Mouse (Mus musculus) heart, adult 2 months (tissue): ENCODE results near the gene Izumo4. TPM values are rescaled to one million over a fixed set of nuclear protein-coding genes. Genes with fewer than 3 reads are reported as not detected.

Source experiments
- DNase-seq, 2 experiments: peaks; one replicate each; pipeline ENCODE4 v3.0.0; 2021
- H3K27ac ChIP-seq: fragments of 200-600 bp; 2 replicates; pipeline ENCODE4 v1.8.1; 2022
- H3K27me3 ChIP-seq: fragments of 200-500 bp; 2 replicates; pipeline ENCODE4 v1.6.1; 2012; ENCODE audit warnings: mild to moderate bottlenecking, low read length, inconsistent platforms, mixed read lengths; ENCODE audit not compliant: control insufficient read depth, insufficient read depth
- H3K36me3 ChIP-seq: fragments of 200-500 bp; 2 replicates; pipeline ENCODE4 v1.6.1; 2012; ENCODE audit warnings: low read length, inconsistent platforms; ENCODE audit not compliant: control insufficient read depth, insufficient read depth
- H3K4me1 ChIP-seq: fragments of 200-500 bp; 2 replicates; pipeline ENCODE4 v1.6.1; 2011; ENCODE audit warnings: low read length; ENCODE audit not compliant: control insufficient read depth, insufficient read depth
- H3K4me3 ChIP-seq: fragments of 200-600 bp; 2 replicates; pipeline ENCODE4 v1.8.1; 2022
- H3K79me2 ChIP-seq: fragments of 200-500 bp; replicated peaks from 2 replicates; pipeline ENCODE4 v1.6.1; 2012; ENCODE audit warnings: mild to moderate bottlenecking, inconsistent platforms, low read length, moderate library complexity, mixed read lengths; ENCODE audit not compliant: control insufficient read depth, insufficient read depth
- H3K9ac ChIP-seq: fragments of 200-500 bp; 2 replicates; pipeline ENCODE4 v1.6.1; 2012; ENCODE audit warnings: low read depth, mild to moderate bottlenecking, control low read depth, inconsistent platforms, low read length, mixed read lengths
- CTCF ChIP-seq: fragments of 200-600 bp; IDR thresholded peaks from 2 replicates; pipeline ENCODE4 v1.8.1; 2022; ENCODE audit warnings: antibody characterized with exemption, mild to moderate bottlenecking, moderate library complexity
- EP300 ChIP-seq: fragments of 200-500 bp; IDR thresholded peaks from 2 replicates; pipeline ENCODE4 v1.6.1; 2011; ENCODE audit warnings: low read depth, low read length, control low read depth; ENCODE audit not compliant: insufficient read depth
- POLR2A ChIP-seq: fragments of 200-500 bp; IDR thresholded peaks from 2 replicates; pipeline ENCODE4 v1.6.1; 2011; ENCODE audit warnings: mild to moderate bottlenecking, low read depth, low read length, control low read depth; ENCODE audit not compliant: insufficient read depth
- WGBS: fragments of 180-500 bp; shearing (Covaris S2); methylation state at CpG from one replicate; pipeline ENCODE4 v1.1.7; 2018; 5-methylcytosine and 5-hydroxymethylcytosine counted together
- intact Hi-C: fragments of 180-260 bp; cut with DNase I; formaldehyde crosslinking; loops from one replicate; pipeline ENCODE4 v1.15.1; 2025
- long read RNA-seq: library from polyadenylated mRNA; stranded (forward); transcript quantifications from one replicate; pipeline ENCODE4 v2.0.0, GENCODE M21; 2021
- polyA plus RNA-seq: library from polyadenylated mRNA; depleted of rRNA; stranded (reverse); fragments of >200 nt; gene quantifications from 2 replicates; pipeline ENCODE4 v1.2.3, GENCODE M21; 2012; rRNA removed
- total RNA-seq, 2 experiments: library from RNA; stranded (reverse); gene quantifications; 2 replicates each; pipeline ENCODE4 v1.2.3; 2021

Izumo4 gene
- total RNA-seq (1 to 10 TPM; 3.4 to 3.8 TPM), polyA plus RNA-seq (13.3 and 15.6 TPM in 2 replicates)
- long read RNA-seq, partial matches to known transcripts, result 0 of 1 reads
- long read RNA-seq, other reads (novel, unspliced or antisense), result 1 of 1 reads

GRCm38 (mm10) chr10:80701721-80702535 is at the start of gene Izumo4, which contains the start of gene Mob3a:
Izumo4 (plus strand) TSS chr10:80702184.
Mob3a (minus strand) TSS chr10:80701977.
- 1% methylated on average over 59 of the region's 59 CpGs for WGBS
- Histone ChIP-seq H3K36me3 (no peaks in the 10 kb centered on the region), H3K9ac (peak within 1 kb of the TSS; percentile 67), H3K4me1 (no peaks in the 10 kb centered on the region; the same call in 1 of the 2 replicates), H3K27ac (peak within 1 kb of the TSS; percentile 82), H3K79me2 (no peaks in the 10 kb centered on the region), H3K4me3 (peak within 1 kb of the TSS; percentile 68), H3K27me3 (no peaks in the 10 kb centered on the region)
- intact Hi-C loops, result loop anchor here (2.0 to 5.0 kb wide), 2 partner anchors 39 to 270 kb away; partner anchors contain the start of gene Tcf3
- DNase-seq, result peak; percentile 97 to 100
- TF ChIP-seq CTCF, result peak; percentile 28
- TF ChIP-seq EP300, result no peak
- TF ChIP-seq POLR2A, result peak; percentile 61; the same call in 1 of the 2 replicates

GRCm38 (mm10) chr10:80653156-80653720 is 48.7 kb upstream of the Izumo4 start:
- Histone ChIP-seq H3K27me3 (no peaks in the 10 kb centered on the region), H3K4me3 (no peak overlapping the region), H3K36me3 (no peaks in the 10 kb centered on the region), H3K9ac (no peak overlapping the region), H3K4me1 (peaks cover 7% of the 10 kb centered on the region; the same call in 1 of the 2 replicates), H3K79me2 (no peaks in the 10 kb centered on the region; the same call in none of the 2 replicates), H3K27ac (no peak overlapping the region)
- WGBS, result 81% methylated on average over 6 of the region's 6 CpGs
- DNase-seq, result no peak
- intact Hi-C loops, result no loop called here
- TF ChIP-seq POLR2A (no peak), EP300 (no peak), CTCF (no peak)

GRCm38 (mm10) chr10:80654866-80655265 is 47.1 kb upstream of the Izumo4 start:
- no peak overlapping the region for H3K4me3 ChIP-seq
- intact Hi-C loops, result loop anchor here (2.0 kb wide), 2 partner anchors 22 to 30 kb away; no protein-coding TSS in a partner anchor
- no peak overlapping the region for H3K27ac ChIP-seq
- TF ChIP-seq EP300, result no peak
- TF ChIP-seq CTCF, result no peak
- TF ChIP-seq POLR2A, result no peak
- peaks cover 8% of the 10 kb centered on the region for H3K4me1 ChIP-seq
- no peaks in the 10 kb centered on the region for H3K36me3 ChIP-seq
- no peaks in the 10 kb centered on the region; the same call in none of the 2 replicates for H3K79me2 ChIP-seq
- no peaks in the 10 kb centered on the region for H3K27me3 ChIP-seq
- no peak overlapping the region for H3K9ac ChIP-seq
- WGBS, result 75% methylated on average over 6 of the region's 6 CpGs
- DNase-seq, result no peak

GRCm38 (mm10) chr10:80655406-80656129 is 46.4 kb upstream of the Izumo4 start:
- DNase-seq, result no peak
- H3K4me3 ChIP-seq, result peak overlapping the region; percentile 73
- H3K9ac ChIP-seq, result peak overlapping the region; percentile 94
- WGBS, result 6% methylated on average over 12 of the region's 12 CpGs
- H3K4me1 ChIP-seq, result peaks cover 8% of the 10 kb centered on the region
- TF ChIP-seq EP300, result no peak
- no peak for TF ChIP-seq POLR2A
- no peak for TF ChIP-seq CTCF
- no peaks in the 10 kb centered on the region for H3K27me3 ChIP-seq
- intact Hi-C loops, result loop anchor here (2.0 kb wide), 2 partner anchors 23 to 31 kb away; no protein-coding TSS in a partner anchor
- no peaks in the 10 kb centered on the region for H3K36me3 ChIP-seq
- no peaks in the 10 kb centered on the region; the same call in none of the 2 replicates for H3K79me2 ChIP-seq
- peak overlapping the region; percentile 61; the same call in 1 of the 2 replicates for H3K27ac ChIP-seq

- intact Hi-C loops, result no loop called here
- no peaks in the 10 kb centered on the region for H3K36me3 ChIP-seq
Observed at GRCm38 (mm10) chr10:80656130-80656862, 45.7 kb upstream of the Izumo4 start.

More at GRCm38 (mm10) chr10:80656130-80656862, 45.7 kb upstream of the Izumo4 start:
- Histone ChIP-seq H3K27ac (peak overlapping the region; percentile 81), H3K9ac (peak overlapping the region; percentile 94), H3K27me3 (no peaks in the 10 kb centered on the region), H3K79me2 (no peaks in the 10 kb centered on the region; the same call in 1 of the 2 replicates), H3K4me1 (peaks cover 10% of the 10 kb centered on the region), H3K4me3 (peak overlapping the region; percentile 73)
- peak; percentile 95 to 97 for DNase-seq
- under 1% methylated on average over 70 of the region's 72 CpGs for WGBS
- TF ChIP-seq POLR2A, result peak; percentile 69
- no peak for TF ChIP-seq CTCF
- TF ChIP-seq EP300, result peak; percentile 70; the same call in 1 of the 2 replicates
